Mouse (Mus musculus): ENCODE results near the gene Atf6. TPM values are rescaled to one million over a fixed set of nuclear protein-coding genes. Genes with fewer than 3 reads are reported as not detected.

Atf6 gene
- polyA plus RNA-seq, 1 experiment from 2014 or later: 9.3 TPM

- Histone ChIP-seq H3K4me1 (no peaks in the 10 kb centered on the region), H3K4me2 (replicated peaks) (no peak overlapping the region), H3K4me3 (no peak overlapping the region), H3K9ac (replicated peaks) (no peak overlapping the region), H3K9me3 (no peaks in the 10 kb centered on the region), H3K27ac (replicated peaks) (no peak overlapping the region), H3K36me3 (peaks cover 29% of the 10 kb centered on the region), H3K27me3 (no peaks in the 10 kb centered on the region)
- 91% methylated on average over 3 of the region's 3 CpGs for WGBS
- ATAC-seq (ENCODE audit: low FRiP score, low read depth): no peak
Measured at GRCm38 (mm10) chr1:170875676-170876075, 8.1 kb upstream of the Atf6 start.

GRCm38 (mm10) chr1:170871961-170872360, 4.4 kb upstream of the Atf6 start:
- Histone ChIP-seq H3K4me3 (no peak overlapping the region), H3K4me1 (peaks cover 2% of the 10 kb centered on the region), H3K4me2 (replicated peaks) (no peak overlapping the region), H3K27me3 (no peaks in the 10 kb centered on the region), H3K9me3 (no peaks in the 10 kb centered on the region), H3K27ac (replicated peaks) (no peak overlapping the region), H3K9ac (replicated peaks) (no peak overlapping the region), H3K36me3 (peaks cover 13% of the 10 kb centered on the region; the same call in 1 of the 2 replicates)
- ATAC-seq (ENCODE audit: low FRiP score, low read depth): no peak
- 94% methylated on average over 2 of the region's 2 CpGs for WGBS

GRCm38 (mm10) chr1:170871402-170871801, 3.8 kb upstream of the Atf6 start:
- H3K27ac ChIP-seq (replicated peaks): no peak overlapping the region
- no peaks in the 10 kb centered on the region for H3K27me3 ChIP-seq
- H3K4me2 ChIP-seq (replicated peaks): no peak overlapping the region
- H3K4me1 ChIP-seq: peaks cover 8% of the 10 kb centered on the region
- peaks cover 7% of the 10 kb centered on the region; the same call in 1 of the 2 replicates for H3K36me3 ChIP-seq
- ATAC-seq (ENCODE audit: low FRiP score, low read depth): no peak
- no peak overlapping the region for H3K4me3 ChIP-seq
- H3K9me3 ChIP-seq: no peaks in the 10 kb centered on the region
- 86% methylated on average over 6 of the region's 6 CpGs for WGBS
- H3K9ac ChIP-seq (replicated peaks): no peak overlapping the region

GRCm38 (mm10) chr1:170868905-170869283, 1.3 kb upstream of the Atf6 start:
- peak overlapping the region; percentile 73 for H3K4me3 ChIP-seq
- peaks cover 11% of the 10 kb centered on the region for H3K4me1 ChIP-seq
- H3K27me3 ChIP-seq: no peaks in the 10 kb centered on the region
- peak overlapping the region; percentile 62 for H3K9ac ChIP-seq (replicated peaks)
- ATAC-seq (ENCODE audit: low FRiP score, low read depth): peak; percentile 55
- H3K9me3 ChIP-seq: no peaks in the 10 kb centered on the region
- peak overlapping the region; percentile 93 for H3K4me2 ChIP-seq (replicated peaks)
- H3K27ac ChIP-seq (replicated peaks): no peak overlapping the region
- H3K36me3 ChIP-seq: no peaks in the 10 kb centered on the region
- WGBS: 21% methylated on average over 14 of the region's 14 CpGs

- Histone ChIP-seq H3K4me1 (peaks cover 11% of the 10 kb centered on the region), H3K9me3 (no peaks in the 10 kb centered on the region), H3K27ac (replicated peaks) (no peak overlapping the region), H3K27me3 (no peaks in the 10 kb centered on the region), H3K9ac (replicated peaks) (peak overlapping the region; percentile 70), H3K36me3 (no peaks in the 10 kb centered on the region), H3K4me2 (replicated peaks) (peak overlapping the region; percentile 93), H3K4me3 (peak overlapping the region; percentile 73)
- under 1% methylated on average over 33 of the region's 33 CpGs for WGBS
- peak; percentile 87 for ATAC-seq (ENCODE audit: low FRiP score, low read depth)
Measured at GRCm38 (mm10) chr1:170868107-170868904, 735 bp upstream of the Atf6 start.

- peak; percentile 64; the same call in 1 of the 2 replicates for ATAC-seq (ENCODE audit: low FRiP score, low read depth)
- Histone ChIP-seq H3K27ac (replicated peaks) (peak overlapping the region; percentile 40; the same call in 1 of the 2 replicates), H3K9ac (replicated peaks) (peak overlapping the region; percentile 70), H3K9me3 (no peaks in the 10 kb centered on the region), H3K4me1 (peaks cover 11% of the 10 kb centered on the region), H3K4me3 (peak overlapping the region; percentile 73), H3K4me2 (replicated peaks) (peak overlapping the region; percentile 93), H3K36me3 (no peaks in the 10 kb centered on the region), H3K27me3 (no peaks in the 10 kb centered on the region)
- WGBS: 4% methylated on average over 30 of the region's 30 CpGs
Measured at GRCm38 (mm10) chr1:170866992-170867690, 430 bp downstream of the Atf6 start.

GRCm38 (mm10) chr1:170865406-170865805, 2.2 kb downstream of the Atf6 start:
- Histone ChIP-seq H3K27me3 (no peaks in the 10 kb centered on the region), H3K4me2 (replicated peaks) (no peak overlapping the region), H3K4me3 (no peak overlapping the region), H3K9ac (replicated peaks) (no peak overlapping the region), H3K27ac (replicated peaks) (no peak overlapping the region), H3K9me3 (no peaks in the 10 kb centered on the region), H3K36me3 (no peaks in the 10 kb centered on the region), H3K4me1 (peaks cover 11% of the 10 kb centered on the region)
- ATAC-seq (ENCODE audit: low FRiP score, low read depth): no peak
- WGBS: 87% methylated on average over 5 of the region's 5 CpGs

- Histone ChIP-seq H3K27me3 (no peaks in the 10 kb centered on the region), H3K9ac (replicated peaks) (no peak overlapping the region), H3K4me2 (replicated peaks) (no peak overlapping the region), H3K27ac (replicated peaks) (no peak overlapping the region), H3K9me3 (no peaks in the 10 kb centered on the region), H3K4me3 (no peak overlapping the region), H3K4me1 (peaks cover 11% of the 10 kb centered on the region), H3K36me3 (no peaks in the 10 kb centered on the region)
- no peak for ATAC-seq (ENCODE audit: low FRiP score, low read depth)
- WGBS: 89% methylated on average over 3 of the region's 3 CpGs
Measured at GRCm38 (mm10) chr1:170864754-170865153, 2.8 kb downstream of the Atf6 start.

GRCm38 (mm10) chr1:170864234-170864633, 3.3 kb downstream of the Atf6 start:
- H3K36me3 ChIP-seq: no peaks in the 10 kb centered on the region

GRCm38 (mm10) chr1:170863033-170863432, 4.5 kb downstream of the Atf6 start:
- no peaks in the 10 kb centered on the region for H3K36me3 ChIP-seq
- no peak overlapping the region for H3K4me2 ChIP-seq (replicated peaks)
- H3K9ac ChIP-seq (replicated peaks): no peak overlapping the region
- H3K4me1 ChIP-seq: peaks cover 11% of the 10 kb centered on the region
- H3K27me3 ChIP-seq: no peaks in the 10 kb centered on the region
- H3K27ac ChIP-seq (replicated peaks): no peak overlapping the region
- ATAC-seq (ENCODE audit: low FRiP score, low read depth): no peak
- no peaks in the 10 kb centered on the region for H3K9me3 ChIP-seq
- H3K4me3 ChIP-seq: no peak overlapping the region
- 74% methylated on average over 4 of the region's 4 CpGs for WGBS

More at GRCm38 (mm10) chr1:170864234-170864633, 3.3 kb downstream of the Atf6 start:
- ATAC-seq (ENCODE audit: low FRiP score, low read depth): no peak
- peaks cover 11% of the 10 kb centered on the region for H3K4me1 ChIP-seq
- H3K9me3 ChIP-seq: no peaks in the 10 kb centered on the region
- no peak overlapping the region for H3K4me2 ChIP-seq (replicated peaks)
- no peak overlapping the region for H3K4me3 ChIP-seq
- no peak overlapping the region for H3K27ac ChIP-seq (replicated peaks)
- no peaks in the 10 kb centered on the region for H3K27me3 ChIP-seq
- H3K9ac ChIP-seq (replicated peaks): no peak overlapping the region

GRCm38 (mm10) chr1:170862435-170862717, 5.2 kb downstream of the Atf6 start:
- no peak for ATAC-seq (ENCODE audit: low FRiP score, low read depth)
- Histone ChIP-seq H3K4me2 (replicated peaks) (no peak overlapping the region), H3K27me3 (no peaks in the 10 kb centered on the region), H3K27ac (replicated peaks) (no peak overlapping the region), H3K36me3 (no peaks in the 10 kb centered on the region), H3K4me3 (no peak overlapping the region), H3K4me1 (peaks cover 11% of the 10 kb centered on the region), H3K9me3 (no peaks in the 10 kb centered on the region), H3K9ac (replicated peaks) (no peak overlapping the region)
- 72% methylated on average over 3 of the region's 3 CpGs for WGBS

- Histone ChIP-seq H3K9me3 (no peaks in the 10 kb centered on the region), H3K4me3 (no peak overlapping the region), H3K9ac (replicated peaks) (no peak overlapping the region), H3K36me3 (no peaks in the 10 kb centered on the region), H3K4me2 (replicated peaks) (no peak overlapping the region), H3K27me3 (no peaks in the 10 kb centered on the region), H3K27ac (replicated peaks) (no peak overlapping the region), H3K4me1 (peaks cover 8% of the 10 kb centered on the region)
- WGBS: 84% methylated on average over 13 of the region's 13 CpGs
- ATAC-seq (ENCODE audit: low FRiP score, low read depth): no peak
Measured at GRCm38 (mm10) chr1:170861671-170862434, 5.7 kb downstream of the Atf6 start.

Measured in midbrain, embryonic 12.5 days (tissue).